ENCODE assay signal across 8 mouse cellular contexts in the genomic region with DNA sequence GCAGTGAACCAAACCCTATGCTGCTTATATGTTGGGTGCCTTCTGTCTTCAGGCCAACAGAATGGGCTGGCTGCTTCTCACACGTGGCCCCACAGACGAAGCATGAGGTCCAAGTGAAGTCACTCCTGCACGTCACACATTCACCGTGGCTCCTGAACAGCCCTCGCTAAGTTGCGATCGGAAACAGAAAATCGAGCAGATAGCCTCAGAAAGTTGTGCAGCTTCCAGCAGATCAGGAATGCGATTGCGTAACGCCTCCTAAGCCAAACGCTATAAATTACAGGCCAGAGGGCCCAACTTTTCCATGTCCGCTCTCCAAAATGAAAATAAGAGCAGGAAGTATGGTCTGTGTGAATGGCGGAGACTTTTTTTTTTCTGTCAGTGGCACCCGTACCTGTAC. TPM values are rescaled to one million over a fixed set of nuclear protein-coding genes. Genes with fewer than 3 reads are reported as not detected.
DNase-seq lines count a peak whose midpoint lies in the region; ATAC-seq and TF ChIP-seq lines count a peak whose summit lies in the region.

No protein-coding gene starts in this region.

- H3K4me2 ChIP-seq in embryonic facial prominence, embryonic 15.5 days (replicated peaks): peak overlapping the region; percentile 22
- no peak overlapping the region for H3K4me2 ChIP-seq in hindbrain, embryonic 13.5 days
- no peak overlapping the region for H3K4me2 ChIP-seq in liver, postnatal 0 days (ENCODE audit: low read depth, low read length)

- H3K4me3 ChIP-seq in embryonic facial prominence, embryonic 15.5 days (replicated peaks): no peak overlapping the region
- no peak overlapping the region for H3K4me3 ChIP-seq in hindbrain, embryonic 13.5 days
- H3K4me3 ChIP-seq in liver, postnatal 0 days (ENCODE audit: low read depth, low read length): no peak overlapping the region

- no peaks in the 10 kb centered on the region for H3K36me3 ChIP-seq in embryonic facial prominence, embryonic 15.5 days
- H3K36me3 ChIP-seq in hindbrain, embryonic 13.5 days: no peaks in the 10 kb centered on the region; the same call in 1 of the 2 replicates
- H3K36me3 ChIP-seq in liver, postnatal 0 days (replicated peaks; ENCODE audit: insufficient read depth, low read length): no peaks in the 10 kb centered on the region

- TF ChIP-seq CTCF in liver, postnatal 0 days (IDR thresholded peaks at IDR 0.05; ENCODE audit: low read depth): no peak

- TF ChIP-seq EP300 in liver, postnatal 0 days (IDR thresholded peaks at IDR 0.05; ENCODE audit: low read depth): no peak

- H3K27ac ChIP-seq in embryonic facial prominence, embryonic 15.5 days (replicated peaks): peak overlapping the region; percentile 87
- peak overlapping the region; percentile 82 for H3K27ac ChIP-seq in hindbrain, embryonic 13.5 days
- peak overlapping the region; percentile 40 for H3K27ac ChIP-seq in liver, postnatal 0 days (ENCODE audit: low read depth)

- H3K27me3 ChIP-seq in embryonic facial prominence, embryonic 15.5 days: no peaks in the 10 kb centered on the region
- no peaks in the 10 kb centered on the region for H3K27me3 ChIP-seq in hindbrain, embryonic 13.5 days
- no peaks in the 10 kb centered on the region for H3K27me3 ChIP-seq in liver, postnatal 0 days (ENCODE audit: insufficient read depth, low read length)

- intact Hi-C loops in left cerebral cortex, postnatal 10 days (cut with DNase I): no loop called here

- H3K4me1 ChIP-seq in embryonic facial prominence, embryonic 15.5 days: peaks cover 92% of the 10 kb centered on the region
- H3K4me1 ChIP-seq in hindbrain, embryonic 13.5 days (replicated peaks): peaks cover 91% of the 10 kb centered on the region
- peaks cover 4% of the 10 kb centered on the region; the same call in 1 of the 2 replicates for H3K4me1 ChIP-seq in liver, postnatal 0 days (ENCODE audit: insufficient read depth)

- ATAC-seq in embryonic facial prominence, embryonic 15.5 days (ENCODE audit: insufficient number of reproducible peaks, low FRiP score, low TSS enrichment, low read depth): no peak
- ATAC-seq in hindbrain, embryonic 13.5 days (ENCODE audit: low FRiP score): no peak
- ATAC-seq in liver, postnatal 0 days: no peak

- no peak overlapping the region for H3K9ac ChIP-seq in embryonic facial prominence, embryonic 15.5 days
- no peak overlapping the region for H3K9ac ChIP-seq in hindbrain, embryonic 13.5 days
- H3K9ac ChIP-seq in liver, postnatal 0 days (replicated peaks): no peak overlapping the region

- 37% methylated on average over 15 of the region's 15 CpGs for WGBS in embryonic facial prominence, embryonic 15.5 days
- 85% methylated on average over 15 of the region's 15 CpGs for WGBS in hindbrain, embryonic 13.5 days
- 47% methylated on average over 15 of the region's 15 CpGs for WGBS in liver, postnatal 0 days (ENCODE audit: insufficient replicate concordance)

- no peaks in the 10 kb centered on the region for H3K9me3 ChIP-seq in embryonic facial prominence, embryonic 15.5 days (replicated peaks)
- H3K9me3 ChIP-seq in hindbrain, embryonic 13.5 days: no peaks in the 10 kb centered on the region
- no peaks in the 10 kb centered on the region for H3K9me3 ChIP-seq in liver, postnatal 0 days (ENCODE audit: low read length)

- DNase-seq in adrenal gland, adult (ENCODE audit: inconsistent age in 2 of 2, low spot score in 1 of 2): peak; percentile 76 to 92
- DNase-seq in adrenal gland, postnatal 4 days (ENCODE audit: low spot score in 2 of 2): no peak
- no peak for DNase-seq in liver, postnatal 0 days
- DNase-seq in left cerebral cortex, postnatal 10 days (ENCODE audit: extremely low spot score in 1 of 2, low spot score in 2 of 2): no peak
- no peak for DNase-seq in right cerebral cortex, adult 2 months (ENCODE audit: low spot score in 2 of 2)
- no peak for DNase-seq in right cerebral cortex, adult 18-20 months

RNA-seq across cellular contexts. Expression of gene Glod4, which starts 48.9 kb away (rescaled TPM):
- 100 to 1,000 TPM in 1 of 2 experiments, 10 to 100 TPM in 1; 85.6 to 109 TPM for total RNA-seq in adrenal gland, postnatal 4 days (2021)
- polyA plus RNA-seq in embryonic facial prominence, embryonic 15.5 days (2015; fragmentation: Nextera tagmentation; extraction: Ambion mirVana): 111 and 126 TPM in 2 replicates
- polyA plus RNA-seq in hindbrain, embryonic 13.5 days (2015; fragmentation: Nextera tagmentation; extraction: Ambion mirVana): 121 and 124 TPM in 2 replicates
- polyA plus RNA-seq in liver, postnatal 0 days (2015; fragmentation: Nextera tagmentation; extraction: Ambion mirVana): 41.8 and 43.6 TPM in 2 replicates
- 10 to 100 TPM; 47.9 to 53.8 TPM for total RNA-seq in left cerebral cortex, postnatal 10 days (2021)

RNA-seq across cellular contexts. Expression of gene Mrm3, which starts 48.9 kb away (rescaled TPM):
- 10 to 100 TPM; 21.3 to 22.1 TPM for total RNA-seq in adrenal gland, postnatal 4 days (2021)
- 23.8 and 24.3 TPM in 2 replicates for polyA plus RNA-seq in embryonic facial prominence, embryonic 15.5 days (2015; fragmentation: Nextera tagmentation; extraction: Ambion mirVana)
- 20.0 and 20.4 TPM in 2 replicates for polyA plus RNA-seq in hindbrain, embryonic 13.5 days (2015; fragmentation: Nextera tagmentation; extraction: Ambion mirVana)
- 13.9 and 14.8 TPM in 2 replicates for polyA plus RNA-seq in liver, postnatal 0 days (2015; fragmentation: Nextera tagmentation; extraction: Ambion mirVana)
- 10 to 100 TPM; 17.4 to 17.6 TPM for total RNA-seq in left cerebral cortex, postnatal 10 days (2021)

Comparison
In these comparisons a context has a peak if more than half of its experiments do, and no peak if none do; other contexts are left out.
1. DNase-seq: peak in adrenal gland, adult (2 of 2); none in adrenal gland, postnatal 4 days (0 of 2), liver, postnatal 0 days (single experiment), left cerebral cortex, postnatal 10 days (0 of 2), right cerebral cortex, adult 2 months (0 of 2) and right cerebral cortex, adult 18-20 months (single experiment).
2. Peak in every context shown above with its lines, with median percentiles within 50 percentile points of each other: H3K27ac ChIP-seq.